Mouse (Mus musculus): ENCODE results near the gene Fbxo2.
"Not testable (repeated sequence)": the region's sequence is repeated elsewhere in the genome, so short reads cannot be mapped to it uniquely, and the experiment has no call there.

Gene Fbxo2

GRCm38 (mm10) chr4:148160436-148161390 is at the start of gene Fbxo2, which contains the start of gene Fbxo44:
TSS of gene Fbxo2 (plus strand) at chr4:148160621.
TSS of gene Fbxo44 (minus strand) at chr4:148160482.
- no peak for DNase-seq

- no peak for DNase-seq
Observed at GRCm38 (mm10) chr4:148112519-148112918, 47.9 kb upstream of the Fbxo2 start.

- peak; percentile 81 to 82 for DNase-seq
Observed at GRCm38 (mm10) chr4:148114758-148115391, 45.5 kb upstream of the Fbxo2 start.

- DNase-seq: peak in 1 of 2 experiments; percentile 33
Observed at GRCm38 (mm10) chr4:148115467-148115866, 45.0 kb upstream of the Fbxo2 start.

- no peak for DNase-seq
Observed at GRCm38 (mm10) chr4:148116657-148117056, 43.8 kb upstream of the Fbxo2 start.

DNA sequence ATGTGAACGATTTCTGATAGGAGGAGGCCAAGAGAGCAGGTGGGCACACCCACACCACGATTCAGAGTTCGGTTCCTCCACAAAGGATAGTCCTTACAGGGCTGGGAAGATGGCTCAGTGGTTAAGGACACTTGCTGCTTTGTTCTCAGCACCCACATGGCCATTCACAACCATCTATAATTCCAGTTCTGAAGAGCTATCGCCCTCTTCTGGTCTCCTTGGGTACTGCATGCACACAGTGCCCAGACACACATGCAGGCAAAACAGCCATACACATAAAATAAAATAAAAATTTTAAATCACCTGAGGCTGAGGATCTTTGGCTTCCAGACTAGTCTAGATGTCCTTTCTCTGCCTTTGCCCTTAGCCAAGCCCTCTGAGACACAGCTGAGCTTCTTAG is 43.0 kb upstream of the Fbxo2 start:
- DNase-seq: no peak

GRCm38 (mm10) chr4:148119578-148119977 is 40.8 kb upstream of the Fbxo2 start:
- DNase-seq: not testable (repeated sequence)

- DNase-seq: no peak
Observed at GRCm38 (mm10) chr4:148120555-148120954, 39.9 kb upstream of the Fbxo2 start.

GRCm38 (mm10) chr4:148121362-148121761 is 39.1 kb upstream of the Fbxo2 start:
- DNase-seq: no peak

DNA sequence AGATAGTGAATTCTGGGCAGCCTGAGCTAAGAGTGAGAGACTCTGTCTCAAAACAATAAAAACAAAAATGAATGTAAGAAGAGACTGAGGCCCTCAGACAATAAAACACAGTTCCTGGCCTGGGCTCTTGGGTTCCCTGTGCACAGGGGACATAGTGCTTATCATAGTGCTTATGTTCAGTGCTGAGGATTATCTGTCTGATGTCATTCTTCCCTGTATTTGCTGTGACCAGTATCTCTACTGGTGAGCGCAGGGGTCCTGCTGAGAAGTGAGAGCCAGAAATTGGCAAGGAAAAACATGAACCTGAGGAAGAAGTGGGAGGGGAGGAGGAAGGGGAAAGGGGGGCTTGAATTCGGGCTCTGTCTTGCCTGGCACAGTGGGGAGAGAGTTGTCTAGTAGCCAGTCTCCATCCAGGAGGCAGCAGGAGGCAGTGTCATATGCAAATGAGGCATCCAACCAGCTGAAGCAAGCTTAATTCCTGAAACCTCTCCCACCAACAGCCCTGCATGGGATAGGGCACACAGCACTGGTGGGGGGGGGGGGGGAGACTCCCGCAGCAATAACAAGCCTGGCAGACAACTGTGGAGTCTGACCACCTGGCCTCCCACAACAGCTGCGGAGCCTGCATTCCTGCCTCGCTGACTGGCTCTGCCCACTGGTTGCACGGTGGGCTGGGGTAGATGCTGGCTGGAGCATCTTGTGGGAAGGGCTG is 38.3 kb upstream of the Fbxo2 start:
- DNase-seq: no peak

DNA sequence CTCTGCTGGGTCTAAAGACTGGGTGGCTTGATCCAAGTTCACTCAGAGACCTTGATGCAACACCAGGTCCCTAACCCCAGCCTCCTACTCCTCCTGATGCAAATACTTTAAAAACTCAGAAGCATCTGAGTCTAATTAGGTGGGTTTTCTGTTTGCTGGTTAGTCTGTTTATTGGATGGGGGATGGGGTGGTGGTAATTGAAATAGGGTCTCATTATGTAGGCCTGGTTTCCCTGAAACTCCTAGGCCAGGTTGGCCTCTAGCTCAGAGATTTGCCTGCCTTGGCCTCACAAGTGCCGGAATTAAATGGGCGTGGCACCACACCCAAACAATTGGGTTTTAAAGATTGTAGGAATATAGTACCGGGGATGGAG is 37.7 kb upstream of the Fbxo2 start:
- no peak for DNase-seq

DNA sequence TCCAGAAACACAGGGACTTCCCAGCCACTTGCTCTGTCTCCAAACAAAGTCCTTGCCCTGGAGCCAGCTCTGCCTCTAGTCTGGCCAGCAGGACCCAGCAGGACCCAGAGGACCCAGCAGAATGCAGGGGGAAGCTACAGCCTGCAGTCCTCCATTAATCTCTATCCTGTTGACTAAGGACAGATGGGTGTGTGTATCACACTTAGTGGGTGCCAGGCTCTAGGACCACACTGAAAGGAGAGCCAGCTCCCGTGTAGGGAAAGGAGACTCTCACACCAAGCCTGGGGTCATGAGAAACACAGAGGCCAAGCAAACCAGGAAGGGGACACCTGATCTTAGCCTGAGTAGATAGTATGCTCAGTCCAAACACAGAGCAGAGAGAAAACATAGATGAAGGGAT is 32.2 kb upstream of the Fbxo2 start:
- DNase-seq: no peak

GRCm38 (mm10) chr4:148128672-148129071 is 31.7 kb upstream of the Fbxo2 start:
- DNase-seq: no peak

DNA sequence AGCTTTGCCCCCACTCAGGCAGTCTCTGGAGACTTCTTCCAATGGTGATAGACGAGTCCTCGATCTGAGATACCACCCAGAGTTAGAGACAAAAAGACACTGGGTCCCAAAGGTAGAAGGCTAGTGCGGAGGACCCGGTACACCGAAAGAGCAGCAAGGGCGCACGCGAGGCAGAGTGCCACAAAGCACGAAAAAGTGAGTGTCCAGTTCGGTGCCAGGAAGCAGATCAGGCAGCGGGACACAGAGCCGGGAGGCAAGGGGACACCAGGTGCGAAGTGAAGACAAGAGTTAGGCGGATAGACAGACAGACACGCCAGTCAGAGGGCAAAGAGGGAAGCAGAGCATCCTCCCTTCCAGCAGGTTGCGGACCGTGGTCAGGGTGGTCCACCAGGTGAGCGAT is 30.3 kb upstream of the Fbxo2 start, which contains the start of gene Mad2l2:
Mad2l2 (plus strand) TSS at position 252 of the 400 bp plus-strand sequence.
- no peak for DNase-seq

DNA sequence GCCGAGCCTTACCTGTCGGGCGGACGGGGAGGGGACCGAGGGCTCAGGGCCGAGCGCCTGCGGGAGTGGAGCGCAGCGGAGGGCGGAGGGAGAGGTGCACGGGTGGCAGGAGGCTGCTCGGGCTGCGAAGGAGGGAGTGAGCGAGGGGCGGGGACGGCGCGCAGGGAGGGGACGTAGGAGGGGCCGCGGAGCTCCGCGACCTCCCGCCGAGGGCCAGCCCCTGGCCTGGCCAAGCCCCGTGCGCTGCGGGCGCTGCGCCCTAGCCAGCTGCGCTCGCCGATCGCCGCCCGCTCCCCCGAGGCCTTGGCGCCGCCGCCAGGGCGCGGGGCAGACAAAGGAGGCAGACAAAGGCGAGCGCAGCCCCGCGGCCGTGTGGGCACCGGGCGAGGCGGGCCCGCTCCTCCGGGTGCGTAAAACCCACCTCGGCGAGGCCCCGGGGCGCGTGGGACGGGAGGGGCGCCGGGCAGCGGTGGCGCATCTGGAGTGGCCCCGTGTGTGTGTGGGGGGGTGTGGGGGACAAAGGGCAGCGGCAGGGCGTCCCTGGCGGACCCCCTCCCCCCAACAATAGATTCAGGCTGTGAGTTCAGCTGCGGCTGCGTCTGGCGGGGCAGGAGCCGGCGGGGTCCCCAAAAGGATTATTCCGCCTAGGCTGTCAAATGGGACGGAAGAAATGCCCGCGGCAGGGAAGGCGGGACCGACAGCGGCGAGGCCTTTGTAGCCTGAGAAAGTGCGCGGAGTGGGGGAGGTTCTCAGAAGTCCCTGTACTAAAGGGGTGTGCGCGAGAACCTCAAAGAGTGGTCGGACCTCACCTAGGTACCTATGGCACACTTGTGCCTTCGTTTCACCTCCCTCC is 29.6 kb upstream of the Fbxo2 start, which contains the start of gene Draxin:
Draxin (minus strand) TSS at position 138 of the 853 bp plus-strand sequence.
- DNase-seq: peak; percentile 50 to 60

DNA sequence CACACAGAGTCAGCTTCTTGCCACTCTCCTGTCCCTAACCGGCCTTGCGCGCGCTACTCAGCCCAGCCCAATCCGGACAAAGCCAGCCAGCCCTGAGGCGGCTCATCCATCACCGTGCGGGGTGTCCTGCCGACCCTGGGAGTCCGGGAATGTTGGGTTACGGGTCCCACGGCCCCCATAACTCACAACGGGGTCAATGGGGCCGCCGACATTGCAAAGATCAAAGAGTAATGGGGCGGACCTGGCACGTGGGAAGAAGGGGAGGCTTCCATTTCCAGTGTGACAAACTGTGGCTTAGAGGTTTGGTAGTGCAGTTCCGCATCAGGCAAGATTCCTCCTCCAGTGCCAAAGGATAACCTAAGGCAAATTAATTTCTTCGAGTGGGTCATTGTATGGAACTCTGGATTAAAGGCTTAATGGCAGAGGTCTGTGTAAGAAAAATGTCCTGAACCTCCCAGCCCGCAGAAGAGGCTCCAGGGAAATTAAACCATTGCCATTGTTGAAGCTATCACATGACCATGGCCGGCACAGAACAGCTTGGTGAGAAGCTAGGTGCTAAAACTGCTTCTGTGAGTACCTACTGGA is 28.8 kb upstream of the Fbxo2 start:
- no peak for DNase-seq

GRCm38 (mm10) chr4:148134988-148135387 is 25.4 kb upstream of the Fbxo2 start:
- DNase-seq: no peak

DNA sequence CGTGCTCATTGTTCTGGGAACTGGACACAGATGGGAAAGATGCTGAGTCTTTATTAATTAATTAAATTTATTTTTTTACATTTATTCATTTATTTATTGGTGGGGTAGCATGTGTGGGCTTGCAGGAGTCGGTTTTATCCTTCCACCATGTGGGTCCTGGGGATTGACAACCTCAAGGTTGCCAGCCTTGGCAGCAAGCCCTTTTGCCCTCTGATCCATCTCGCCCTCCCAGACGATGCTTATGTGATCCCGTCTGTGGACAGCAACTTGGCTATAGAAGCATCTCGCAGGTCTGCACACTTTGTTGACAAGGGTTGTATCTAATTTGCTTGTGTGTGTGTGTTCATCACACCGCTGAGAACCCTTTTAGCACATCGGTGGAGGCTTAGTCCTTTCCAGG is 22.9 kb upstream of the Fbxo2 start:
- no peak for DNase-seq

DNA sequence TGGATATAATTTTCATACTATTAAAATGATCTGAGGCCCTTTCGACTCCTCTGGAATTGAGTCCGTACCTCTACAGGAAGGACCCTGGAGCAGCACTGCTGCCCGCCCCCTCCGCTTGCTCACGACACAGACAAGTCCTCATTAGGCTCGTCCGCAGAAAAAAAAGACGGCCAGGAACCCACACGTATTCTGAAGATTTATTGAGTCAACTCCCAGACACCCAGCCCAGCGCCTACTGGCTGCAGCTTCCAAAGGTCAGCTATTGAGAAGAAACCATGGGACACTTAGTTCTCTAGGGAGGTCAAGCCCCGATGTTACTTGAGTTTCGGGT is 20.7 kb upstream of the Fbxo2 start:
- DNase-seq: no peak

DNA sequence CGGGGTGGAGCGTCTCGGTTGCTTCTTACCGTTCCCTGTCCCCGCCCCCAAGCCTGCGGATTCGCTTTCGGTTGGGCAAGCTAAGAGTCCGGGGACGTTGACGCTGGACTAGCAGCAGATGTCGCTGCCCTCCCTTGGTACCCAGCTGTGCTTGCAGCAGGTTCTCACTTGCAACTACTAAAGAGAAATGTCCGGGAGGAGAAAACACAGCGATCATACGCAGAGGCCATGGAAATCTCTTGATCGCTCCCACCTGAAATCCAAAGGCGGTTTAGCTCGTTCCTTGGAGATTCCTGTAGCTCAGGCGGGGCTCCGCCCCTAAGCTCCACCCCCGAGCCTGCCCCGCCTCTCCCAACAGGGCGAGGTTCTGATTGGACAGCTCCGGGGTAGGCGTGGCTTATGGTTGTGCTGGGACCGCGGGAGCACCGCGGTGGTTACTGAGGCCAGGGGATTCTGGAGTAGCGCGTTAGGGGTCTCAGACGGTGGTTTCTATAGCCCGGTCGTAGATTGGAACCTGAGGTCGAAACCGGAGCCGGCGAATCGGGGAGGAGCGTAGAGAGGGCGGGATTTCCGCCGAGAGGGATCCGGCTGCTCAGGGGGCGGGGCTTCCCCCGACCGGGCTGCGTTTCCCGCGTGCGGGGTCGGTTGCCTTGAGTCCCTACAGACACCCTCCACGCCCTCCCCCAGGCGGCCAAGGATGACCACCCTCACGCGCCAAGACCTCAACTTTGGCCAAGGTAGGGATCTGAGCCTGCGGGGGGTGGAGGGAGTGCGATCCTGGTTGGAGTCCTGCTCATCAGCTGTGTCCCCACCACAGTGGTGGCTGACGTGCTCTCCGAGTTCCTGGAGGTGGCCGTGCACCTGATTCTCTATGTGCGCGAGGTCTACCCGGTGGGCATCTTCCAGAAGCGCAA is 20.1 kb upstream of the Fbxo2 start:
- DNase-seq: peak; percentile 95 to 96

DNA sequence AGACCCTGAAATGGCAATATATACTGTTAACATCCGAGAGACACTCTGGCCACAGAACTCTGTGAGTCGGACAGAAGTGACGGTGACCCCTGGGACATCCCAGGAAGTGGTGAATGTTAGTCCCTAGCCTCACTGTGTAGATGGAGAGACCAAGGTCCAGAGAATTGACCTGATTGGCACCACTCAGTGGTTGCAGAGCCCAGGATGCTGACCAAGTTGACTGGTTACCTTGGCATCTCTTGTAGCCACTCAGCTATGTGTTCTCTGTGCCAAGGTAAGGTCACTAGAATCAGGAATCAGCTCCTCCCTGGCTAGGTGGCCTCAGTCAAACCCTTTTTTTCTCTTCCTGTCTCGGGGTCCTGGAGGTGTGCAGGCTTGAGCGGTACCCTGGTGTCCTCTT is 16.7 kb upstream of the Fbxo2 start:
- DNase-seq: no peak
